Mouse (Mus musculus): ENCODE measurements around the gene Usp18. TPM values are rescaled to one million over a fixed set of nuclear protein-coding genes. Genes with fewer than 3 reads are reported as not detected.

The Usp18 gene
- polyA plus RNA-seq, 1 experiment from 2014 or later, result 3.3 TPM

- no peak for ATAC-seq (ENCODE audit: insufficient read depth)
- no peak for TF ChIP-seq CTCF (IDR thresholded peaks at IDR 0.05; ENCODE audit: low read depth)
- no peak overlapping the region for H3K27ac ChIP-seq (ENCODE audit: low read depth)
- no peak overlapping the region for H3K4me2 ChIP-seq
- H3K9me3 ChIP-seq (ENCODE audit: low read depth, low read length), result no peaks in the 10 kb centered on the region
- no peak overlapping the region for H3K4me3 ChIP-seq (ENCODE audit: low read depth, low read length)
- WGBS, result 55% methylated on average over 5 of the region's 5 CpGs
- no peak overlapping the region for H3K9ac ChIP-seq
- no peak for DNase-seq
- no peaks in the 10 kb centered on the region for H3K4me1 ChIP-seq (ENCODE audit: insufficient read depth)
- no peaks in the 10 kb centered on the region for H3K27me3 ChIP-seq (ENCODE audit: insufficient read depth, low read length)
- no peaks in the 10 kb centered on the region for H3K36me3 ChIP-seq (ENCODE audit: insufficient read depth)
These were observed 21.6 kb upstream of the Usp18 start for GRCm38 (mm10) chr6:121224067-121224466.

GRCm38 (mm10) chr6:121224993-121225392 lies 20.7 kb upstream of the Usp18 start:
- Histone ChIP-seq H3K27me3 (ENCODE audit: insufficient read depth, low read length) (no peaks in the 10 kb centered on the region), H3K36me3 (ENCODE audit: insufficient read depth) (no peaks in the 10 kb centered on the region), H3K4me1 (ENCODE audit: insufficient read depth) (no peaks in the 10 kb centered on the region), H3K27ac (ENCODE audit: low read depth) (no peak overlapping the region), H3K4me3 (ENCODE audit: low read depth, low read length) (no peak overlapping the region), H3K9me3 (ENCODE audit: low read depth, low read length) (no peaks in the 10 kb centered on the region), H3K9ac (no peak overlapping the region), H3K4me2 (no peak overlapping the region)
- 11% methylated on average over 6 of the region's 6 CpGs for WGBS
- TF ChIP-seq CTCF (IDR thresholded peaks at IDR 0.05; ENCODE audit: low read depth), result no peak
- DNase-seq, result no peak
- ATAC-seq (ENCODE audit: insufficient read depth), result no peak

GRCm38 (mm10) chr6:121226043-121226442 lies 19.7 kb upstream of the Usp18 start:
- DNase-seq (no peak), ATAC-seq (ENCODE audit: insufficient read depth) (no peak)
- no peaks in the 10 kb centered on the region for H3K4me1 ChIP-seq (ENCODE audit: insufficient read depth)
- TF ChIP-seq CTCF (IDR thresholded peaks at IDR 0.05; ENCODE audit: low read depth), result no peak
- no peak overlapping the region for H3K4me3 ChIP-seq (ENCODE audit: low read depth, low read length)
- WGBS, result 52% methylated on average over 4 of the region's 4 CpGs
- H3K9me3 ChIP-seq (ENCODE audit: low read depth, low read length), result no peaks in the 10 kb centered on the region
- H3K9ac ChIP-seq, result no peak overlapping the region
- H3K27ac ChIP-seq (ENCODE audit: low read depth), result no peak overlapping the region
- no peaks in the 10 kb centered on the region for H3K36me3 ChIP-seq (ENCODE audit: insufficient read depth)
- no peaks in the 10 kb centered on the region for H3K27me3 ChIP-seq (ENCODE audit: insufficient read depth, low read length)
- H3K4me2 ChIP-seq, result no peak overlapping the region

- Histone ChIP-seq H3K4me1 (ENCODE audit: insufficient read depth) (no peaks in the 10 kb centered on the region), H3K4me3 (ENCODE audit: low read depth, low read length) (no peak overlapping the region), H3K9me3 (ENCODE audit: low read depth, low read length) (no peaks in the 10 kb centered on the region), H3K4me2 (no peak overlapping the region), H3K27me3 (ENCODE audit: insufficient read depth, low read length) (no peaks in the 10 kb centered on the region), H3K27ac (ENCODE audit: low read depth) (no peak overlapping the region), H3K9ac (no peak overlapping the region), H3K36me3 (ENCODE audit: insufficient read depth) (no peaks in the 10 kb centered on the region)
- WGBS, result 71% methylated on average over 2 of the region's 2 CpGs
- DNase-seq, result no peak
- TF ChIP-seq CTCF (IDR thresholded peaks at IDR 0.05; ENCODE audit: low read depth), result no peak
- ATAC-seq (ENCODE audit: insufficient read depth), result no peak
These were observed 19.0 kb upstream of the Usp18 start for GRCm38 (mm10) chr6:121226744-121227143.

GRCm38 (mm10) chr6:121228421-121228820 lies 17.3 kb upstream of the Usp18 start:
- Histone ChIP-seq H3K9me3 (ENCODE audit: low read depth, low read length) (no peaks in the 10 kb centered on the region), H3K4me2 (no peak overlapping the region), H3K27me3 (ENCODE audit: insufficient read depth, low read length) (no peaks in the 10 kb centered on the region), H3K36me3 (ENCODE audit: insufficient read depth) (no peaks in the 10 kb centered on the region), H3K4me1 (ENCODE audit: insufficient read depth) (no peaks in the 10 kb centered on the region), H3K4me3 (ENCODE audit: low read depth, low read length) (no peak overlapping the region), H3K27ac (ENCODE audit: low read depth) (no peak overlapping the region), H3K9ac (no peak overlapping the region)
- TF ChIP-seq CTCF (IDR thresholded peaks at IDR 0.05; ENCODE audit: low read depth), result no peak
- WGBS, result 59% methylated on average over 8 of the region's 8 CpGs
- DNase-seq, result no peak
- ATAC-seq (ENCODE audit: insufficient read depth), result no peak

GRCm38 (mm10) chr6:121232652-121233051 lies 13.1 kb upstream of the Usp18 start:
- no peak for DNase-seq
- no peaks in the 10 kb centered on the region for H3K27me3 ChIP-seq (ENCODE audit: insufficient read depth, low read length)
- H3K9ac ChIP-seq, result no peak overlapping the region
- no peaks in the 10 kb centered on the region for H3K4me1 ChIP-seq (ENCODE audit: insufficient read depth)
- H3K4me2 ChIP-seq, result no peak overlapping the region
- H3K4me3 ChIP-seq (ENCODE audit: low read depth, low read length), result no peak overlapping the region
- WGBS, result 46% methylated on average over 1 of the region's 1 CpGs
- no peaks in the 10 kb centered on the region for H3K36me3 ChIP-seq (ENCODE audit: insufficient read depth)
- no peak for ATAC-seq (ENCODE audit: insufficient read depth)
- H3K27ac ChIP-seq (ENCODE audit: low read depth), result no peak overlapping the region
- no peaks in the 10 kb centered on the region for H3K9me3 ChIP-seq (ENCODE audit: low read depth, low read length)
- no peak for TF ChIP-seq CTCF (IDR thresholded peaks at IDR 0.05; ENCODE audit: low read depth)

- DNase-seq (no peak), ATAC-seq (ENCODE audit: insufficient read depth) (no peak)
- H3K9ac ChIP-seq, result no peak overlapping the region
- WGBS, result 82% methylated on average over 2 of the region's 2 CpGs
- no peaks in the 10 kb centered on the region for H3K27me3 ChIP-seq (ENCODE audit: insufficient read depth, low read length)
- H3K4me2 ChIP-seq, result no peak overlapping the region
- H3K4me1 ChIP-seq (ENCODE audit: insufficient read depth), result no peaks in the 10 kb centered on the region
- H3K4me3 ChIP-seq (ENCODE audit: low read depth, low read length), result no peak overlapping the region
- TF ChIP-seq CTCF (IDR thresholded peaks at IDR 0.05; ENCODE audit: low read depth), result no peak
- H3K36me3 ChIP-seq (ENCODE audit: insufficient read depth), result no peaks in the 10 kb centered on the region
- H3K27ac ChIP-seq (ENCODE audit: low read depth), result no peak overlapping the region
- H3K9me3 ChIP-seq (ENCODE audit: low read depth, low read length), result no peaks in the 10 kb centered on the region
These were observed 9.3 kb upstream of the Usp18 start for GRCm38 (mm10) chr6:121236386-121236785.

GRCm38 (mm10) chr6:121238209-121238608 lies 7.5 kb upstream of the Usp18 start:
- Histone ChIP-seq H3K4me3 (ENCODE audit: low read depth, low read length) (no peak overlapping the region), H3K4me1 (ENCODE audit: insufficient read depth) (no peaks in the 10 kb centered on the region), H3K9me3 (ENCODE audit: low read depth, low read length) (no peaks in the 10 kb centered on the region), H3K36me3 (ENCODE audit: insufficient read depth) (no peaks in the 10 kb centered on the region), H3K9ac (no peak overlapping the region), H3K27ac (ENCODE audit: low read depth) (no peak overlapping the region), H3K4me2 (no peak overlapping the region), H3K27me3 (ENCODE audit: insufficient read depth, low read length) (peaks cover 7% of the 10 kb centered on the region; the same call in 1 of the 2 replicates)
- no peak for TF ChIP-seq CTCF (IDR thresholded peaks at IDR 0.05; ENCODE audit: low read depth)
- WGBS, result 92% methylated on average over 4 of the region's 4 CpGs
- ATAC-seq (ENCODE audit: insufficient read depth) (no peak), DNase-seq (no peak)
